Mouse (Mus musculus): ENCODE results near the gene Bag5. TPM values are rescaled to one million over a fixed set of nuclear protein-coding genes. Genes with fewer than 3 reads are reported as not detected.

Gene Bag5
- polyA plus RNA-seq, 2 experiments: 9.8 to 15.2 TPM

DNA sequence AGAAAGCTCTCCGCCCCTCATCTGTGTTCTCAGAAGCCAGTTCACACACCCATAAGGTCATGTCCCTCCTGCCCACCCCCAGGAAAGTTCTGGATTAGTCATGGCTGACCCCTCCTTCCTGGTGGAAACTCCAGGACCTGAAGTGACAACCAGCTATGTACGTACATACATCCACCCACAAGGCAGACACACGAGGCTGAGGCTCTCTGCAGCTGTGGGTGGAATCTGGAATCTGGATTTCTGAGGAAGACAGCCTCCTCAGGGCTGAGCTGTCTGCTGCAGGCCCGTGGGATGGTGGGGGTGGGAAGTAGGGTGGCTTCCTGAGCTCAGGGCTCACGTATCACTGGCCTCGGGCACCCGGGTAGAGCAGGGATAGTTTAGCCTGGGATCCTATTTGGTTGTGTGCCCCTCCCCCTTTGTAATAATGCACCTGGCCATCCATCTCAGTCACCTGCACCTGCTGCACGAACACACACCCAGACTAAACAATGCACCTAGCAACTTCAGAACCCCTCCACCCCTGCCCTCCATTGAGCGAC lies 12.1 kb downstream of the Bag5 start:
- Histone ChIP-seq H3K9ac (replicated peaks) (no peak overlapping the region), H3K4me2 (ENCODE audit: low read depth) (no peak overlapping the region), H3K4me3 (ENCODE audit: insufficient read depth in 1 of 2, low read depth in 2 of 2, low read length in 2 of 2) (no peak overlapping the region), H3K4me1 (replicated peaks; ENCODE audit: control insufficient read depth in 2 of 2, insufficient read depth in 2 of 2, low read length in 1 of 2) (no peaks in the 10 kb centered on the region), H3K27ac (no peak overlapping the region), H3K9me3 (ENCODE audit: control insufficient read depth, low read length) (no peaks in the 10 kb centered on the region), H3K27me3 (ENCODE audit: control insufficient read depth, insufficient read depth, low read length) (no peaks in the 10 kb centered on the region), H3K36me3 (replicated peaks; ENCODE audit: control insufficient read depth, insufficient read depth, low read depth) (no peaks in the 10 kb centered on the region)
- TF ChIP-seq EP300 (IDR thresholded peaks at IDR 0.05; ENCODE audit: low read depth): no peak
- no peak for TF ChIP-seq CTCF (IDR thresholded peaks at IDR 0.05; ENCODE audit: low read depth)
- DNase-seq (ENCODE audit: low read depth in 3 of 3, low spot score in 3 of 3) (no peak), ATAC-seq (ENCODE audit: insufficient read depth) (no peak)
- WGBS (ENCODE audit: insufficient replicate concordance): 58% methylated on average over 9 of the region's 9 CpGs

DNA sequence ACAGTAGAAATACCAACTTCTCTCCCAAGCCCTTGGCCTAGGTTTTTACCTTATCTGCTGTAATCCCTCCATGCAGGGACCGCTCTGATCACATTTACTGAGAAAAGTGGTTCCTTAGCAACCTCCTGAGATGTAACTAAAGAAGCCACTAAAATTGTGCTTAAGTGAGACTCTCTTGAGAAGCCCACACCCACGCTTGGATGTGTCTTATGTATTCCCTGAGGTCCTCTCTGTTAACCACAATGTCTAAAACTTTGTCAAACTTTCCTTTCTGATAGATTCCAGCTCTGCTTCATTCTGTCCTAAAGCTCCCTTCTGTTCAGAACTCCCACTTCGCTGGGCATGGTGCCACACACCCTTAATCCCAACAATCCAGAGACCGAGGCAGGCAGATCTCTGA lies 13.5 kb downstream of the Bag5 start:
- Histone ChIP-seq H3K4me3 (ENCODE audit: insufficient read depth in 1 of 2, low read depth in 2 of 2, low read length in 2 of 2) (no peak overlapping the region), H3K27ac (no peak overlapping the region), H3K27me3 (ENCODE audit: control insufficient read depth, insufficient read depth, low read length) (no peaks in the 10 kb centered on the region), H3K9ac (replicated peaks) (no peak overlapping the region), H3K36me3 (replicated peaks; ENCODE audit: control insufficient read depth, insufficient read depth, low read depth) (no peaks in the 10 kb centered on the region), H3K9me3 (ENCODE audit: control insufficient read depth, low read length) (no peaks in the 10 kb centered on the region), H3K4me1 (replicated peaks; ENCODE audit: control insufficient read depth in 2 of 2, insufficient read depth in 2 of 2, low read length in 1 of 2) (no peaks in the 10 kb centered on the region), H3K4me2 (ENCODE audit: low read depth) (no peak overlapping the region)
- no peak for TF ChIP-seq CTCF (IDR thresholded peaks at IDR 0.05; ENCODE audit: low read depth)
- no peak for TF ChIP-seq EP300 (IDR thresholded peaks at IDR 0.05; ENCODE audit: low read depth)
- ATAC-seq (ENCODE audit: insufficient read depth) (no peak), DNase-seq (ENCODE audit: low read depth in 3 of 3, low spot score in 3 of 3) (no peak)
- WGBS (ENCODE audit: insufficient replicate concordance): 67% methylated on average over 4 of the region's 4 CpGs

DNA sequence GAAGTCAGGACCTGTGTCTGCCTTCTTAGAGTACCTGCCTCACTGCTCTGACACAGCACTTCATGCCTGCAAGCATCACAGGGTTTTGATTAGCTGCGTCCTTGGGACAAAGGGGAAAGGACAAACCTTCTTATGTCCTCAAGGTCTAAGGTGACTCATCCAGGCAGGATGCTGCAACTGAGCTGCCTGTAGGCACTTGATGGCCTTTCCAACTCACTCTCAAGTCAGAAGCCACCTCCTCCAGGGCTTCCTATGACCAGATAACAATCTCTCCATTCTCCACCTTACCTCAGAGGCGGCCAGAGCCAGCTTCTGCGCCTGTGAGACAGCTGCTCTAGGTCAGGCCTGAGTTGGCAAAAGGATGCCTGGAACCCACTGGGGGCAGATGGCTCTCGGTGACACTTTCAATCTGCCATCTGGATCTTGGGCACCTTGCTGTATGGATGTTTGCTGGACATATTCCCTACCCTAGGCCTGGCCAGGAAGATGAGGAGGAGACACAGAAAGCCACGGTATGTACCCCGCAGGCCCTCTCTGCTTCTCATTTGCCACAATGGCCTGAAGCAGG lies 14.6 kb downstream of the Bag5 start:
- TF ChIP-seq CTCF (IDR thresholded peaks at IDR 0.05; ENCODE audit: low read depth): no peak
- TF ChIP-seq EP300 (IDR thresholded peaks at IDR 0.05; ENCODE audit: low read depth): no peak
- no peaks in the 10 kb centered on the region for H3K36me3 ChIP-seq (replicated peaks; ENCODE audit: control insufficient read depth, insufficient read depth, low read depth)
- peaks cover 2 to 10% of the 10 kb centered on the region in 2 experiments for H3K4me1 ChIP-seq (replicated peaks; ENCODE audit: control insufficient read depth in 2 of 2, insufficient read depth in 2 of 2, low read length in 1 of 2)
- H3K9ac ChIP-seq (replicated peaks): no peak overlapping the region
- no peaks in the 10 kb centered on the region for H3K27me3 ChIP-seq (ENCODE audit: control insufficient read depth, insufficient read depth, low read length)
- no peak for ATAC-seq (ENCODE audit: insufficient read depth)
- no peak overlapping the region for H3K27ac ChIP-seq
- no peak overlapping the region for H3K4me3 ChIP-seq (ENCODE audit: insufficient read depth in 1 of 2, low read depth in 2 of 2, low read length in 2 of 2)
- no peak overlapping the region for H3K4me2 ChIP-seq (ENCODE audit: low read depth)
- 62% methylated on average over 6 of the region's 6 CpGs for WGBS (ENCODE audit: insufficient replicate concordance)
- no peak for DNase-seq (ENCODE audit: low read depth in 3 of 3, low spot score in 3 of 3)
- no peaks in the 10 kb centered on the region for H3K9me3 ChIP-seq (ENCODE audit: control insufficient read depth, low read length)

DNA sequence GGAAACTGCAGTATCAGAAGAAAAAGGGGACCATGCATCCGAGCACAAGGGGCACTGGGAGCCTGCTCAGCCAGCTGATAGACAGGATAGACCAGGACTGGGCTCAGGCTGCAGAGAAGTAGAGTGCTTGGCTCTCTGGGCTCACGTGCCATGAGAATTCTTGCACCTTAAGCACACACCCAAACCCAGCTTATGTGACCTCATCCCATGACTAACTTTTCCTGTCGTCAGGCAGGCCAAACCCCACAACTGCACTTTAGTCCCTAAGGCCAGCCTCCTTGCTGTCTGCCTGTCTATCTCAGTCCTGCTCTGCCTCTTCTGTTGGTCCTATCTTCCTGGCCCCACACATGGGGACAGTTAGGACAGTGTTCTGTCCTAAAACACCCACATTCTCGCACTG lies 15.3 kb downstream of the Bag5 start:
- no peaks in the 10 kb centered on the region for H3K27me3 ChIP-seq (ENCODE audit: control insufficient read depth, insufficient read depth, low read length)
- ATAC-seq (ENCODE audit: insufficient read depth) (no peak), DNase-seq (ENCODE audit: low read depth in 3 of 3, low spot score in 3 of 3) (no peak)
- TF ChIP-seq CTCF (IDR thresholded peaks at IDR 0.05; ENCODE audit: low read depth): no peak
- no peak for TF ChIP-seq EP300 (IDR thresholded peaks at IDR 0.05; ENCODE audit: low read depth)
- H3K9me3 ChIP-seq (ENCODE audit: control insufficient read depth, low read length): no peaks in the 10 kb centered on the region
- H3K4me3 ChIP-seq (ENCODE audit: insufficient read depth in 1 of 2, low read depth in 2 of 2, low read length in 2 of 2): no peak overlapping the region
- H3K27ac ChIP-seq: no peak overlapping the region
- no peak overlapping the region for H3K9ac ChIP-seq (replicated peaks)
- H3K4me1 ChIP-seq (replicated peaks; ENCODE audit: control insufficient read depth in 2 of 2, insufficient read depth in 2 of 2, low read length in 1 of 2): peaks cover 2 to 14% of the 10 kb centered on the region in 2 experiments
- H3K36me3 ChIP-seq (replicated peaks; ENCODE audit: control insufficient read depth, insufficient read depth, low read depth): no peaks in the 10 kb centered on the region
- WGBS (ENCODE audit: insufficient replicate concordance): 46% methylated on average over 4 of the region's 4 CpGs
- H3K4me2 ChIP-seq (ENCODE audit: low read depth): no peak overlapping the region

DNA sequence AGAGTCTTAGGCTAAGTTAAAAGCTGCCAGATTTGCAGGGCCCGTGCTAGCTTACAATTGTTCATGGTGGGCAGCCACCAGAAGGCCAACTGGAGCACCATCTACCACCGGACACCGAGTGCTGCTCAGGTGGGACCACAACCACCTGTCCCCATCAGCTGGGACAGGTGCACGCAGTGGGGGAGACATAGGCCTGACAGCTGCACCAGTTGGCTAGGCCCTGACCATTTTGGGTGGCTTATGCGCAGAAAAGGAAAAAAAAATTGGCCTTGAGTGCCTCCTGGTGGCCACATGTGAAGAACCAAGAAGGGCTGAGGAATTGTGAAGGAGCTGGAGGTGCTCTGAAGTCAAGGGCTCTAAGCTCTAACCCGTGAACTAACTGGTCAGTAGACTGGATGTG lies 16.8 kb downstream of the Bag5 start:
- Histone ChIP-seq H3K27ac (no peak overlapping the region), H3K4me1 (replicated peaks; ENCODE audit: control insufficient read depth in 2 of 2, insufficient read depth in 2 of 2, low read length in 1 of 2) (peaks cover 2 to 14% of the 10 kb centered on the region in 2 experiments), H3K36me3 (replicated peaks; ENCODE audit: control insufficient read depth, insufficient read depth, low read depth) (no peaks in the 10 kb centered on the region), H3K4me3 (ENCODE audit: insufficient read depth in 1 of 2, low read depth in 2 of 2, low read length in 2 of 2) (no peak overlapping the region), H3K4me2 (ENCODE audit: low read depth) (no peak overlapping the region), H3K9me3 (ENCODE audit: control insufficient read depth, low read length) (no peaks in the 10 kb centered on the region), H3K27me3 (ENCODE audit: control insufficient read depth, insufficient read depth, low read length) (no peaks in the 10 kb centered on the region), H3K9ac (replicated peaks) (no peak overlapping the region)
- TF ChIP-seq CTCF (IDR thresholded peaks at IDR 0.05; ENCODE audit: low read depth) (peak; percentile 81), EP300 (IDR thresholded peaks at IDR 0.05; ENCODE audit: low read depth) (no peak)
- DNase-seq (ENCODE audit: low read depth in 3 of 3, low spot score in 3 of 3) (peak in 2 of 3 experiments; percentile 49 to 52), ATAC-seq (ENCODE audit: insufficient read depth) (peak; percentile 34; the same call in 1 of the 2 replicates)
- 29% methylated on average over 6 of the region's 6 CpGs for WGBS (ENCODE audit: insufficient replicate concordance)

Measured in liver, embryonic 14.5 days (tissue).